Mouse (Mus musculus) E14TG2a.4 (cell line): ENCODE measurements around the gene Nrxn3.

Experiments
- CTCF ChIP-seq: conservative IDR thresholded peaks from 2 replicates; pipeline ENCODE4 v1.5.1; 2014; ENCODE audit warnings: low read length
- NANOG ChIP-seq: IDR thresholded peaks from 2 replicates; pipeline ENCODE4 v1.6.1; 2014; ENCODE audit warnings: borderline replicate concordance, low read length, mixed read lengths
- POU5F1 ChIP-seq: IDR thresholded peaks from 2 replicates; pipeline ENCODE4 v1.6.1; 2014; ENCODE audit warnings: low read length, borderline replicate concordance

DNA sequence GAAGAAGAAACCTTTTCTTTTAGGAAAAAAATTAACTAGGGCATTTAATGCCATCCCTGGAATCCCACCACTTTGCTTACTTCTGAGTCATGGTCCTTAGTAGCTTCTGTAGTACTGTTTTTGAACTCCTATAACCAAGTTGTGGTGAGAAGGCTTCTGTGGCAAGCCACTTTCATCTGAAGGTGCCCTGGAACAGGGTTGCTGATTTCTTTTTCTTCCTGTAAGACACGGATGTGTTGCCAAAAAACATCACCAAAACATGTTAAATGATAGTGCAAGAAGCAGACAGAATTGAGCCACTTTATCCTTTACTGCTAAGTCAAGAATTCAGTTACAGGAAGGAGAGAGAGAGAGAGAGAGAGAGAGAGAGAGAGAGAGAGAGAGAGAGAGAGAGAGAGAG is 653.9 kb downstream of the Nrxn3 start:
- TF ChIP-seq CTCF (no peak), NANOG (no peak), POU5F1 (no peak)
